Mouse (Mus musculus): ENCODE measurements around the gene Ntmt1.

The Ntmt1 gene

GRCm38 (mm10) chr2:30826825-30827748, 19.5 kb downstream of the Ntmt1 start:
- DNase-seq: peak; percentile 67

- DNase-seq: peak; percentile 97
Observed at GRCm38 (mm10) chr2:30827749-30828475, 20.3 kb downstream of the Ntmt1 start.

GRCm38 (mm10) chr2:30829315-30829714, 21.7 kb downstream of the Ntmt1 start:
- no peak for DNase-seq

- no peak for DNase-seq
Observed at GRCm38 (mm10) chr2:30830283-30830795, 22.7 kb downstream of the Ntmt1 start, which contains the start of gene Asb6. Gene Asb6 (minus strand): TSS chr2:30830333.

- DNase-seq: no peak
Observed at GRCm38 (mm10) chr2:30833644-30834043, 26.0 kb downstream of the Ntmt1 start.

- DNase-seq: no peak
Observed at GRCm38 (mm10) chr2:30834373-30835022, 26.9 kb downstream of the Ntmt1 start, which contains the start of gene Prrx2. Gene Prrx2 (plus strand): TSS chr2:30834972.

GRCm38 (mm10) chr2:30836238-30836990, 28.8 kb downstream of the Ntmt1 start:
- peak; percentile 40 for DNase-seq

- no peak for DNase-seq
Observed at GRCm38 (mm10) chr2:30842615-30843014, 35.0 kb downstream of the Ntmt1 start.

- no peak for DNase-seq
Observed at GRCm38 (mm10) chr2:30845152-30846070, 37.8 kb downstream of the Ntmt1 start.

- no peak for DNase-seq
Observed at GRCm38 (mm10) chr2:30846236-30846635, 38.6 kb downstream of the Ntmt1 start.

- no peak for DNase-seq
Observed at GRCm38 (mm10) chr2:30846723-30847122, 39.1 kb downstream of the Ntmt1 start.

GRCm38 (mm10) chr2:30848184-30848583, 40.6 kb downstream of the Ntmt1 start:
- DNase-seq: no peak

GRCm38 (mm10) chr2:30850581-30850980, 43.0 kb downstream of the Ntmt1 start:
- no peak for DNase-seq

- DNase-seq: no peak
Observed at GRCm38 (mm10) chr2:30852771-30853313, 45.2 kb downstream of the Ntmt1 start.

- peak; percentile 39 for DNase-seq
Observed at GRCm38 (mm10) chr2:30857076-30857475, 49.5 kb downstream of the Ntmt1 start.

GRCm38 (mm10) chr2:30859782-30860181, 52.2 kb downstream of the Ntmt1 start:
- no peak for DNase-seq

- DNase-seq: no peak
Observed at GRCm38 (mm10) chr2:30862081-30862480, 54.5 kb downstream of the Ntmt1 start.

GRCm38 (mm10) chr2:30863574-30863973, 55.9 kb downstream of the Ntmt1 start:
- DNase-seq: no peak

- DNase-seq: no peak
Observed at GRCm38 (mm10) chr2:30864968-30865381, 57.3 kb downstream of the Ntmt1 start.

GRCm38 (mm10) chr2:30865426-30865825, 57.8 kb downstream of the Ntmt1 start:
- DNase-seq: no peak

- DNase-seq: no peak
Observed at GRCm38 (mm10) chr2:30870863-30871262, 63.2 kb downstream of the Ntmt1 start.

All from right cerebral cortex, postnatal 14 days (tissue).